Mouse (Mus musculus) embryo, embryonic 11.5 days (tissue): ENCODE measurements around the gene Thap7.
"Not testable (repeated sequence)": the region's sequence is repeated elsewhere in the genome, so short reads cannot be mapped to it uniquely, and the experiment has no call there.

Experiments used
- DNase-seq: peaks from one replicate; pipeline ENCODE4 v3.0.0-alpha.2; 2012; ENCODE audit warnings: low read depth, low spot score

The Thap7 gene

GRCm38 (mm10) chr16:17530640-17531288 is at the start of gene Thap7:
TSS of gene Thap7 (minus strand) at chr16:17531136.
- peak; percentile 97 for DNase-seq

DNA sequence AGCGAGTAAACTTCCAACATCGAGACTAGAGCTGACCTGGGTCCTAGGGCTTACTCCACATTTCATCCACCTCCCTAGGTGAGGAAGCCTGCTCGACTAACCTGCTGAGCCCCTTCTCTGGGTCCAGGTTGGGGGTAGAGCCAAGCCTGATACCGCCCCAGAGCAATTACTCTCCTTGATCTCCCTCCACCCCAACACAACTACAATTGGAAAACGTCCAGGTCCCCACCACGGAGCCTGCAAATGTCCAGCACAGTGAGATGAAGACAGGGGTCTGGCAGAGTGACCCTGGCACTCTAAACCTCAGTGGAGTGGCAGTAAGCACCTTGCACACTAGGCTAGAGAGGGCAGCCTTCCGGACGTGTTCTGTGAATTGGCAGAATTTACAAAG is 45.9 kb upstream of the Thap7 start:
- DNase-seq = no peak

GRCm38 (mm10) chr16:17575870-17576824 is 45.2 kb upstream of the Thap7 start:
- no peak for DNase-seq

- DNase-seq = no peak
These were observed 35.2 kb upstream of the Thap7 start for GRCm38 (mm10) chr16:17566186-17566585.

DNA sequence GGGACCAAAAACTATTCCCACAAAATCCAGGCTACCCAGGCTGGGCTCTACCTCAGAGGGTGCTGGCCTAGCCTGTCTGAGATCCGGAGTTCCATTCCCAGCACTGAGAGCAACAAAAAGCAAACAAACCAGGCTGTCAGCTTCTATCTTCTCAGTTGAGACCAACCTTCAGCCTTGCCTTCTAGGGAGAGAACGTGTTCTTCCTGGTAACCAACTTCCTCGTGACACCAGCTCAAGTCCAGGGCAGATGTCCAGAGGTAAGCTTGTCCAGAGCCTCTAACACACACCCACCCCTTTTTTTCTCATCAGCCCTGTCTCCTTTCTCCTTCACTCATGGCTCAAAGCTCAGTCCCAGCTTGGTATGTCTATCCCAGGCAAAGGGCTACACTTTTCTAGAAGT is 33.8 kb upstream of the Thap7 start:
- DNase-seq = no peak

DNA sequence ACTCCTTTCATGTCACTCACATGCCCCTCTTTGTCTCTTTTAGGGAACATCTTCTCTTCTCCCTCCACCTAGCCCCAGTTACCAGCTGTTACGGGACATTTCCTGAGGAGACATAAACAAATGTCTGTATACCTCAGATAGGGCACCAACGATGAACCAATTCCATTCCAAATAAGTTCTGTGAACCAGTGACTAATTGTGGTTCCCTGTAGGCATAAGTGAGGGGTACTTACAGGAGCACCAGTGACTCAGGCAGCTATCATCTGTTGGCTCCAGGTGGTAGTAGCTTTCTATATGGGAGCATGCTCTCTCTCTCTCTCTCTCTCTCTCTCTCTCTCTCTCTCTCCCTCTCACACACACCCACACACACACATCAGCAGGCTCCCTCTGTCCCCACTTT is 33.3 kb upstream of the Thap7 start:
- DNase-seq = no peak

DNA sequence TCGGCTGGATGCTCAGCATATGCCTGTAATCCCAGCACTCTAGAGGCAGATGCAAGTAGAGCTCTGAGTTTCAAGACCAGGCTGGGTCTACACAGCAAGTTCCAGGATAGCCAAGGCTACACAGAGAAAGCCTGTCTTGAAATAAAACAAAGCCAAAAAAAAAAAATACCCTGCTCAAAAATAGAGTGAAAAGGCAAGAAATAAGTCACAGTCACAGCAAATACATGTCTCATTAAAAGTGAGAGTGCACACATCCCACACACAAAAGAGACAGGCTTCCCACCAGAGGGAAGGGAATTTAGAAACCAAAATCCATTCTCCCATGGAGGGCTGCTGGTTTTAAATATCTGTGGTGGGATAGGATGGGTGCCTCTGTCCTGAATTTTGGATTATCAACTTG is 32.6 kb upstream of the Thap7 start:
- DNase-seq = no peak

DNA sequence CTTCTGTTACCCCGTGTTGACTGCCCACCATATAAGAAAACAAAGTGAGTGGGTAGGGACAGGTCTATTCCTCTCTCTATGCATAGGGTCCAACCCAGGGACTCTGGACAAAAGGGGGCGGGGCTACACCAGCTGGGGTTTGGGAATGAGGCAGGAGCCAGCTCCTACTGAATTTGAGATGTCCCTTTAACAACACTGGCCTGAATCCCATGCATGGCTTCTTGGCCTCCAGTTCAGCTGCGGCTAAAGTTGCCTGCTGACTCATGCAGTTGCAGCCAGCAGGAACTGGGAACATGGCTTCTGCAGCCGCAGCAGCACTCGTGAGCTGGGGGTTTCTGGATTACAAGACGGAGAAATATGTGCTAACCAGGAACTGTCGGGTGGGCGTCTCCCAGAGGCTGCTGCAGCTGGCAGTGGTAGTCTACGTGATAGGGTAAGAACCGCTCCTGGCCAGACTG is 30.8 kb upstream of the Thap7 start, which contains the start of gene P2rx6:
Gene P2rx6 (plus strand): TSS at position 135 of the 458 bp plus-strand sequence.
- no peak for DNase-seq

DNA sequence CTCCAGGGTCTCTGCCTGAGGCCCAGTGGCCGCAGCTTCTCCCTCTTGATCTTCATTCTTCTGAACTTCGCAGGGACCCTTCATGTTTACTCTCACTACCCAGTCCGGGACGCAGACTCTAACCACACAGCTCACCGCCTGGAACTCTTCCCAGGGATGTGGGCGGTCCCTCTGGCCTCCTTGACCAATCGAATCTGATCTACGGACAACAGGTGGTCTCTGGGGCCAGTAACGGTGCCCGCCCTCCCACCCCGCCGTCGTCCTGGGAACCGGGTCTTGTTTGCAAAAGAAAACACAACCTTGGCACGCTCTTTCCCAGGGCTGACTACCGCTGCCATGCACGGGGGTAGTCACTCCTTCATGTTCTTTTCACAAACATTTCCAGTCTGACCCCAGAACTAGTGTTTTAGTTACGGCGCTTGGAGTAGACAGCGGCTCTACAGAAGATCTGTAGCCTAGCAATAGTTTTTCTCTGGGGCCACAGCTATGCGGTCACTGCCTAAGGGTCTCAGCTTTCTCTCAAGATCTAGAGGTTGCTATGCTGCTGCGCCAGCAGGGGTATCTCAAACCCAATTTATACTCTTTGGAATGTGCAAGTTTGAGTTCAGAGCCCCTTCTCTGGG is 30.3 kb upstream of the Thap7 start, which contains the start of gene Lrrc74b:
Gene Lrrc74b (minus strand): TSS at position 120 of the 623 bp plus-strand sequence.
- DNase-seq = peak; percentile 64

GRCm38 (mm10) chr16:17559396-17560027 is 28.6 kb upstream of the Thap7 start:
- DNase-seq = no peak

DNA sequence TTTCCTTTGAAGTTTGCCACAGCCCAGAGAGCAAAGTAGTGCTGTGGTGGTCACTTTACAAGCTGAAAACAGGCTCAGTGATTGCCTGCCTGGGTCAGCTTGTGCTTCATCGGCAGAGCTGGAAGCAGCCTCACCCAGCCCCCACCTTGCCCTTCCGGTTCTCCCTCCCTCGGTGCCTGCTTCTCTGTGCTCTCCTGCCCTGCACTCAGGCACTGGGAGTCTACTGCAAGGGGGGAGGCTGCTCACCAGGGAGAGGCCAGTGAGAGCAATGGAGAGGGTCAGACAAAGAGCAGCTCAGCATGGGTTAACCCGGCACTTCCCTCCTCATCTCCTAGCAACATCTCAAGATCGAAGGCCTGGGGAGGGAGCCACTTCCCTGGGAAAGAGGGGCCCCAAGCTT is 27.9 kb upstream of the Thap7 start:
- no peak for DNase-seq

DNA sequence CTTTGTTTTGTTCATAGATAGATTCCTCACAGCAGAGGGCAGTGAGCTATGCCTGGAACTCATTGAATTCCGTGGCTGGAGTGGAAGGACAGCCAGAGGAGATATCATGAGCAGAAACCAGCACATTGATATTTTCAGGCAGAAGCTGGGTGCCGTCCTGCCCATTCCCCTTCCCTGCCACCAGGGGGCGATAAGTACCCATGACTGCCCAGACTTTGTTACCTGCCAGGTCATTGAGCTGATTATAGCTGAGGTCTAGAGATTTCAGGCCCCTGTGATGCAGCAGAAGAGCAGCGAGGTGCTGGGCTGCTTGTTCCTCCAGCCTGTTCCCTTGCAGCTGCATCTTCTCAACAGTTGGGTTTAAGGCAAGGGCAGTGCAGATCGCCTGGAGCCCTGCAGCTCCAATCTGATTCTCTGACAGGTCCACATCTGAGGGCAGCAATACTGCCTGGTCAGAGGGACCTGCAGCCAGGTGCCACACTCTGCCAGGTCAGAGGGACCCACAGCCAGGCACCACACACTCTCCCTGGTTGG is 27.1 kb upstream of the Thap7 start:
- peak; percentile 63 for DNase-seq

DNA sequence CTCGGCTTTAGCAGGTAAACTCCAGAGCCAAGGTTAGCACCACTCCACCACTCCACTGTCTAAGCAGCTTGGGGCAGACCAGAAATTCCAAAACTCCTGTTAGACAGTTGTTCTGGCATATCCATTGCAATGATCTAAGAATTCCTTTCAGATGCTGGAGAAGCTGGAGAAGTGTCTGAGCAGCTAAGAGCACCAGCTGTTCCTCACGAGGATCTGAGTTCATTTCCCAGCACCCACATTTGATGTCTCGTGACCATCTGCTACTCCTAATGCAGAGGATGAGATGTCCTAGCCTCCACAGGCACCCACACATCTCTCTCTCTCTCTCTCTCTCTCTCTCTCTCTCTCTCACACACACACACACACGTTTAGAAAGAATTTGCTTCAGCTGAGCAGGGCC is 26.0 kb upstream of the Thap7 start:
- DNase-seq = no peak

DNA sequence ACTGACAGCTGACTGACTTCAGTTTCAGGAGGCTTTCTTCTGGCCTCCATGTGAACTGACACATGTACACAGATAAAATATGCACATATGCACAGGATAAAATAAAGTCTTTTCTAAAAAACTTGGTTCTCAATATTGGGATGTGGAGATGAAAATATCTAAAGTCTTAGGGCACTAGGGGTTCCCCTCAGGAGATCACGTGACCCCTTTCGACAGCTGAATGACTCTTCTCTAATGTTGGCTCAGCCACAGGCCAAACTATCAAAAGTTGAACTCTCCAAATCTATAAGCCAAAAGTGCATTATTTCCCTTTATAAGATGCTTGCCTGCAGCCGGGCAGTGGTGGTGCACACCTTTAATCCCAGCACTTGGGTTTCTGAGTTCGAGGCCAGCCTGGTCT is 25.2 kb upstream of the Thap7 start:
- DNase-seq = no peak

DNA sequence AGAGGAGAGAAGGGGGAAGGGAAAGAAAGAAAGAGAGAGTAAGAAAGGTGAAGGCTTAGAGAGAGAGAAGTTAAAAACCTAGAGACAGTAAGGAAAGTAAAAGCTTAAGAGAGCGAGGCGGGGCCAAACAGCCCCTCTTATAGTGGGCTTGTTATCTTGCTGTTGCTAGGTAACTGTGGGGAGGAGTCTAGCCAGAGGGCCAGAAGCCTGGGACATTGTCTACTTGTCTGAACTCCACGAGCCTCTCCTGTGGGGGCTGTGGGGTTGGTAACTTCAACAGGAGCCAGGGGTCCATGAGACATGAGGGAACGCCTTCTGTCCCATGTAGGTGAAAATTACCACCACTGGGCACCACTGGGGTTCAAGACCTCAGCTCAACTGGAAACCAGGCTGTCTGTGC is 23.8 kb upstream of the Thap7 start:
- DNase-seq = not testable (repeated sequence)

GRCm38 (mm10) chr16:17553910-17554685 is 23.2 kb upstream of the Thap7 start:
- no peak for DNase-seq

- no peak for DNase-seq
These were observed 21.9 kb upstream of the Thap7 start for GRCm38 (mm10) chr16:17552837-17553236.

GRCm38 (mm10) chr16:17542632-17543031 is 11.7 kb upstream of the Thap7 start:
- DNase-seq = no peak

DNA sequence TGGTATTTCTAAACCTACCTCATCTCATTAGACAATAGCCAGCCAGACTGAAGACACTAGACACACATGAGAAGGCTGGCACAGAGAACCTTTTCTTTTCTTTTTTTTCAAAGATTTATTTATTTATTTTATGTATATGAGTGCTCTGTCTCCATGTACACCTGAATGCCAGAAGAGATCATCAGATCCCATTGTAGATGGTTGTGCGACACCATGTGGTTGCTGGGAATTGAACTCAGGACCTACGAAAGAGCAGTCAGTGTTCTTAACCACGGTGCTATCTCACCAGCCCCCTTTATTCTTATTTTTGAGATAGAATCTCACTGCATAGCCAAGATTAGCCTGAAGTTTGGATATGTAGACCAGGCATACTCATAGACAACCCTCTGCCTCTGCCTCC is 5.6 kb upstream of the Thap7 start:
- no peak for DNase-seq

DNA sequence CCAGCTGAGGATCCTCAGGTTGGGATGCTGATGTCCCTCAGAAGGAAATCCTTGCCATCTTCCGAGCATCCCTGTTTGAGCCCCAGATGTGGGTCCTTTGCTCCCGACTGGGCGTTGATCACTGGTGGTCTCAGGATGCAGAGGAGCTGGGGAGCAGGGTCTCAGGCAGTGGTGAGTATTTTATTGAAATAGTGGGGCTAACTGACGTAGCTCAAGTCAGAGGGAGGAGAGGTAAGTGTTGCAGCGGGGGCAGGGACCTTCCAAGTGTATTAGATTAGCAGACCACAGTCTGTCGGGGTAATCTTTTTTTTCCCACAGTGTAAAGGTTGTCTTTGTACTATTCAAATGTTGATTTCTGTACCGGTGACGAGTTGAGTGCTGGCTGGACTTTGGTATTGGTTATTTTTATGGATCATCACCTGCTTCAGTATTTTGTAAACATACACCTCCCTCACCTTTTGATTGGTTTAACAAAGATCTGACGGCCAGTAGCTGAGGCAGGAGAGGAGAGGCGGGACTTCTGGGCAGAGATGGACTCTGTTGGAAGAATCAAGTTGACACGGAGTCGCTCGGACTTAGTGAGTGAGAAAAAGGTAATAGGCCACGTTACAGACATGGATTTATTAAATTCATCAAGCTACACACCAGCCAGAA is 1.9 kb upstream of the Thap7 start:
- no peak for DNase-seq
